Mouse (Mus musculus) 3T3-L1 (cell line): ENCODE results near the gene Dnmt3a.

Experiments used
- DNase-seq: peaks from one replicate; pipeline ENCODE4 v3.0.0-alpha.2; 2015; ENCODE audit warnings: low read depth, low spot score

The Dnmt3a gene

GRCm38 (mm10) chr12:3852521-3852920 is 46.7 kb downstream of the Dnmt3a start:
- DNase-seq, result no peak

GRCm38 (mm10) chr12:3854419-3854818 is 48.6 kb downstream of the Dnmt3a start:
- DNase-seq, result peak; percentile 29

GRCm38 (mm10) chr12:3855762-3856501 is 50.1 kb downstream of the Dnmt3a start:
- DNase-seq, result peak; percentile 59

- DNase-seq, result no peak
Measured at GRCm38 (mm10) chr12:3856748-3857147, 50.9 kb downstream of the Dnmt3a start.

- no peak for DNase-seq
Measured at GRCm38 (mm10) chr12:3857231-3857630, 51.4 kb downstream of the Dnmt3a start.

GRCm38 (mm10) chr12:3857773-3858172 is 52.0 kb downstream of the Dnmt3a start:
- DNase-seq, result no peak

- DNase-seq, result no peak
Measured at GRCm38 (mm10) chr12:3858754-3859153, 52.9 kb downstream of the Dnmt3a start.

GRCm38 (mm10) chr12:3859545-3859944 is 53.7 kb downstream of the Dnmt3a start:
- peak; percentile 50 for DNase-seq

- no peak for DNase-seq
Measured at GRCm38 (mm10) chr12:3860005-3860404, 54.2 kb downstream of the Dnmt3a start.

- DNase-seq, result no peak
Measured at GRCm38 (mm10) chr12:3861665-3862228, 55.9 kb downstream of the Dnmt3a start.

GRCm38 (mm10) chr12:3862253-3862652 is 56.4 kb downstream of the Dnmt3a start:
- DNase-seq, result peak; percentile 39

GRCm38 (mm10) chr12:3864208-3864607 is 58.4 kb downstream of the Dnmt3a start:
- DNase-seq, result no peak

GRCm38 (mm10) chr12:3865594-3865993 is 59.8 kb downstream of the Dnmt3a start:
- DNase-seq, result no peak

GRCm38 (mm10) chr12:3866654-3867370 is 61.0 kb downstream of the Dnmt3a start:
- DNase-seq, result no peak

- DNase-seq, result no peak
Measured at GRCm38 (mm10) chr12:3868115-3868514, 62.3 kb downstream of the Dnmt3a start.

GRCm38 (mm10) chr12:3868676-3869458 is 63.1 kb downstream of the Dnmt3a start:
- DNase-seq, result no peak

- DNase-seq, result no peak
Measured at GRCm38 (mm10) chr12:3870024-3870423, 64.2 kb downstream of the Dnmt3a start.

GRCm38 (mm10) chr12:3870859-3871462 is 65.2 kb downstream of the Dnmt3a start:
- no peak for DNase-seq

GRCm38 (mm10) chr12:3871637-3872036 is 65.8 kb downstream of the Dnmt3a start:
- peak; percentile 35 for DNase-seq

- DNase-seq, result no peak
Measured at GRCm38 (mm10) chr12:3872410-3873230, 66.8 kb downstream of the Dnmt3a start.

GRCm38 (mm10) chr12:3875474-3875873 is 69.7 kb downstream of the Dnmt3a start:
- DNase-seq, result peak; percentile 36
